Mouse (Mus musculus): ENCODE results near the gene Gm20449.
A peak's percentile ranks its signal among the peaks of the same experiment; 100 is the strongest.
"Not testable (repeated sequence)": the region's sequence is repeated elsewhere in the genome, so short reads cannot be mapped to it uniquely, and the experiment has no call there.

Gm20449 gene

DNA sequence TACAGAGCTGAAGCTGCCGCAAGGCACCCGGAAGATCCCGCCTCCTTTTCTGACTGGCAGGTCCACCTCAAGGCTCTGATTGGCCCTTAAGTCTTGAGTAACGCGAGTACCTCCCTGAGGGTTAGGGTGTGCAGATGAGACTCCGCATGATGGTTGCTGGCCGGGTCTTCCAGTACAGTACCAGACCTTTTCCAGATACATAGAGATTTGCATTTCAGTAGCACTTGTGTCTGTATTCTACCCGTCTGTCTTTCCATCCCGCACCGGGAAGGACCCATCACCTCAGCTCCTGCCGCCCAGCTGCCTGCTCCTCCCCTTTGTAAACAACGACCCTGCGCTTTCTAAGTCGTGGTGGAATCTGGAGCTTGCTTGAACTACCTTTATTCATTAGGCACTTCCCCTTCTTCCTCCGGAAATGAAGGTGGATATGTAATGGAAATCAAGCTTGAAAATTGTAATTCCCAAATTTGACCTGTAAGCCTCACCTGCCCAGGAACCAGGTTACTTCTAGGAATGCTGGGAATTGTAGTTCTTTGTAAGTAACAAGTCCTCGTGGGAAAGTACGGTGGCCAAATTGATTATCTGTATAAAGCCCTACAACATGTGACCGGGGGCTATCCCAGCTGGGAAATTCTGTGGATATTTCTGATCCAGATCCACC lies at the start of gene Gm20449, which contains the start of gene AW146154:
TSS of gene Gm20449 (minus strand) at position 29 of the 661 bp plus-strand sequence.
TSS of gene AW146154 (minus strand) at position 502 of the 661 bp plus-strand sequence.
- peak; percentile 97 to 99 for DNase-seq

DNA sequence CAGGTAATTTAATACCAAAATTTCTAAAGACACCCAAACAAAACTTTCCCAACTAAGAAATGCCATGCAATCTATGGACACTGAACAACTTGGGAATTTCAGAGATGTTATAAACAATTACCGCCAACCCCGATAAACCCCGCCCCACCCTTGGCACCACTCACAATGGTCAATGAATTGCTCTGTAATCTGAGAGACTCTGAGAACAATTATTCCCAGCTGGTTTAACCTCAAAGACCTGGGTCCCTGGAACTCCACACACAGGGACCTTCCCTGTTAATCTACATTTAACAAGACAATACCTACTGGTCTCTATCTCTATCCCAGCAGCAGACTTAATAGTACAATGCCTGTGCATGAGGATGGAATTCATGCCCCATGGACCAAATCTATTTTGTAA lies 13.5 kb upstream of the Gm20449 start:
- DNase-seq, result no peak

DNA sequence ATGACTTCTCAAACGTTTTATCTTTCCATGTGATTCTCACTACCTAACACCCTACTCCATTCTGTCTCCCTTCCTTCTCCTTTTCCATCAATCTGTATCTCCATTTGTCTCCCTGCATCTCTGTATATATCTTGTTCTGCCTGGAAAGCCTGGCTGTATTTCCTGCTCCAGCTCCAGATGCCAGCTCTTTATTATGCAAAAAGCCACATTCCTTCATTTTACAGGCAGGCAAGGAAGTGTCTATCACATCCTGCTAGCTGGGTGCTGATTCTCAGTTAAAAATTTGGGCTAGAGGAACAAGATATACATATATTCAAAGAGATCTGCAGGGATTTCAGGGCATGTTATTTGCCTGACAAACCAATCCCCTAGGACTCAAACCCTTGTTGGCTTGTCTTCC lies 13.0 kb upstream of the Gm20449 start:
- no peak for DNase-seq

DNA sequence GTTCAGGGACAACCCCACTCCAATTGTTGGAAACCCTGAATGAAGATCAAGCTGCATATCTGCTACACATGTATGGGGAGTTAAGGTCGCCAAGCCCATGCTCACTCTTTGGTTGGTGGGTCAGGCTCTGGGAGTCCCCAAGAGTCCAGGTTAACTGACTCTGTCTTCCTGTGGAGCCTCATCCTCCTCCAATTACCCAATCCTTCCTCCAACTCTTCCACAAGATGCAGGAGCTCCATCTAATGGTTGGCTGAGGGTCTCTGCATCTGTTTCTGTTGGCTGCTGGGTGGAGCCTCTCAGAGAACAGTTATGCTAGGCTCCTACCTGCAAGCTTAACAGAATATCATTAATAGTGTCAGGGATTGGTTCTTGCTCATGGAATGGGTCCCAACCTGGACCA lies 3.2 kb upstream of the Gm20449 start:
- no peak for DNase-seq

DNA sequence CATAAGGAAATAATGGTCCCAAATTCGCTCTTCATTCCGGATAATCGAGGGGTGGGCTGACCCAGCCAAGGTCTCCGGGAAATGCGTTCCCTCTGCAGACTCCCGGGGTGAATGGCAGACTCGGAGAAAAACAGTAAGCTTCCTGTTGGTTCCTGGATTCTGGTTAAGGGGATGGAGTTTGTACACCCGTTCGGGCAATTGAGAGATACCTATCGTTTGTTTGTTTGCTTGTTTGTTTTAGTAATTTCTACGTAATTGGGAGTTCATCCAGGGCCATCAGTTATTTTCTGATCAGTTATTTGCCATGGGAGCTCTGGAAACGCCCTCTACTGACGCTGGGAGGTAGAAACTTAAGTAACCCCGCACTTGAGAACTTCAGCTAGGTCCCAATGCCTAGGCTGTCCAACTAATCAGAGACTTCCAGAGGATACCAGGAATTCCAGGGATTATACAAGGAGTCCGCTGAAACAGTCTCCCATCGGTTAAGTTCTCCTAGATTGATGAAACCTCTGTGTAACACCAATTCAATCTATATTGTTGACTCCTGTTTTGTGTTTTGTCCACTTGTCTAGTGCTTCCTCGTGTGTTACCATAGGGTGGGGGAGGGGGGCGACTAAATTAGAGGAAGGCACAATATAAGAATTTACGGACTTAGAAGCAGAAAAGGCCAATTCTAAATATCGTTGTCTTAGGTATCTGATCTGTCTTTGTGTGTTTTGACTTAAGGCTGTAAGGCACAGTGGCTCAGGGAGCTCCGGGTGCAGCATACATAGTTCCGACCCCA lies 1.1 kb upstream of the Gm20449 start:
- peak; percentile 54 to 76 for DNase-seq

DNA sequence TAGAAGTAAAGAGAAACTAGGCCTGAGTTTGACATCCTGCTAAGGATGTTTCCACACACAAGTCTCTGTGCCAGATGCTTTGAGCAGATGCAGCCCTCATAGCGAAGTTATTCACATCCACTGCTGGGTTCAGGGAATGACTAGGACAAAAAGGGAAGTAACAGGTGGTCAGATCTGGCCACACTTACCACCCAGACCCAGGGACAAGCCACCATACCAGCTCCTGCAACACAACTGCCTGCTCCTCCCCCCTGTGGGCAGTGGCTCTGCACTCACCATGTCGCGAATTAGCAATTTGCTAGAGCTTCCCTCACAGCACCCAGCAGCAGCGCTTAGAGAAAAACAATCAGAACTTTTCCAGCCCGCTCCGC lies 214 bp downstream of the Gm20449 start:
- DNase-seq, result not testable (repeated sequence)

DNA sequence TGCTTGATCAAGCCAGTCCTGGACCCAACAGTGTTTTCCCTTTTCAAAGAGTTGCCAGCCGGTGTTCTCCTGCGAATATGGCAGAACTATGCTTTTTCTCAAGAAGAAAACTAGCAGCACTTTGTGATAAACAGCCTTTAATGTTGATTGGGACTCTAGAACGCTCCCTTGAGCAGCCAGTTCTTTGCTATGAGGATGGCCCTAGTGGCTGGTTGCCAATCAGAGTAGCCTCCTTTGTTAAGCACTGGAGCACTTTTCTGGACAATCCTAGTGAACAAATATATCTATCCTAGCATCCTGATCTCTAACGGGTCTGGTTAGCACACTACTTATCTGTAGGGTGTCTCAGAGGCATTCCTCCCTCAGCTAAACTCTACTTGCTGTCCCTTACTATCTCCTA lies 753 bp downstream of the Gm20449 start:
- peak; percentile 38 to 40 for DNase-seq

DNA sequence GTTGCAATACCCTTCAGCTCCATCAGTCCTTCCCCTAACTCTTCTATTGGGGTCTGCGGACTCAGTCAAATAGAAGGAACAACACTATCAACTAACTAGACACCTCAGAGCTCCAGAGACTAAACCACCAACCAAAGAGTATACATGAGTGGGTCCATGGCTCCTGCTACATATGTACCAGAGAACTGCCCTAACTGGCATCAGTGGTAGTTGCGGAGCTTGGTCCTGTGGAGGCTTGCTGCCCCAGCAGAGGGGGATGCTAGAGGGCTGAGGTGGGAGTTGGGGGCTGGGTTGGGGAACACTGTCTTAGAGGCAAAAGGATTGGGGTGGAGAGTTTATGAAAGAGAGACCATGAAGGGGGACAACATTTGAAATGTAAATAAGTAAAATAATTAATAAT lies 1.3 kb downstream of the Gm20449 start:
- peak in 1 of 2 experiments; percentile 15 for DNase-seq

DNA sequence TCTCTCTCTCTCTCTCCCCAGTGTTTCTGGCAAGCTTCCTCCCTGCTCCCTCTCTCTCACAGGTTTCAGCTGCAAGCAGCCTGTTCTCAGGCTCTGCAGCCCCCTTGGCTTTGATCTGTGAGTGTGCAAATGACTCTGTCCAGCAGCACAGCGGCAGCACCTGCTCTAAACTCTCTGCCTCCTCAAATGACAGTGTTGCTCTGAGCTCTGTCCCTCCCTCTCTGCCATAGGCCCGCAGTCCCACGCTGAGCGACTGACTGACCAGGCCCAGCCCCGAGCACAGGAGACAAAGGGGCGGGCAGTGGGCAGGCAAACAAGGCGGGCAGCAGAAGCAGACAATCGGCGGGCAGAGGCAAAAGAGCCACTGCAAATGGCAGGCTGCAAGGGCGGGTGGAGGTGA lies 47.4 kb downstream of the Gm20449 start:
- peak in 1 of 2 experiments; percentile 0 for DNase-seq

DNA sequence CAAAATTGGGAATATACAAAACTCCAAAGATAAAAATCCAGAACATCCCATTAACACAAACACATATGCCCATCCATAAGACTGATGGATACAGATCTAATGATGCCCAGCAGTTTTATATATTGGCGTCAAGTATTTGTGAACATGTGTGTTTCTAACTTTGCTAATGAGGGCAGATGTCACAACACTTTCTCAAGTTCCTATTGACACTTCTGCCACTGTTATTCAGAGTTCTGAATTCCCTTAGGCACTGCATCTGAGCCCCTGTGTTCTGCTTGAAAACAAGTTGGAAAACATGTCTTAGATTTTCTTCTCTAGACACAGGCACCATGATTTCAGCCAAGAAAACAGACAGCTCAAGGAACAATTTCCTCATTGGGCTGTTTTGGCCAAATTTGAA lies 50.6 kb downstream of the Gm20449 start, which contains the start of gene Vmn2r57:
TSS of gene Vmn2r57 (minus strand) at position 101 of the 400 bp plus-strand sequence.
- DNase-seq, result not testable (repeated sequence)

DNA sequence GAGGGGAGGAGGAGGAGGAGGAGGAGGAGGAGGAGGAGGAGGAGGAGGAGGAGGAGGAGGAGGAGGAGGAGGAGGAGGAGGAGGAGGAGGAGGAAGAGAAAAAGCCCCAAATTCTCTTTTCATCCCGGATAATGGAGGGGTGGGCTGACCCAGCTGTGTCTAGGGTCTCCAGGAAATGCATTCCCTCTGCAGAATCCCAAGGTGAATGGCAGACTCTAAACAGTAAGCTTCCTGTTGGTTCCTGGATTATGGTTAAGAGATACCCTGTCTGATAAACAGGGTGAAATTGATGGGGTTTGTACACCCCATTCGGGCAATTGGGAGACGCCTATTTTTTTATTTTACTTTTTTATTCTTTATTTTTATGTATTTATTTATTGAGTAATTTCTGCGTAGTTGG lies 105.1 kb downstream of the Gm20449 start:
- DNase-seq, result peak; percentile 3 to 13

DNA sequence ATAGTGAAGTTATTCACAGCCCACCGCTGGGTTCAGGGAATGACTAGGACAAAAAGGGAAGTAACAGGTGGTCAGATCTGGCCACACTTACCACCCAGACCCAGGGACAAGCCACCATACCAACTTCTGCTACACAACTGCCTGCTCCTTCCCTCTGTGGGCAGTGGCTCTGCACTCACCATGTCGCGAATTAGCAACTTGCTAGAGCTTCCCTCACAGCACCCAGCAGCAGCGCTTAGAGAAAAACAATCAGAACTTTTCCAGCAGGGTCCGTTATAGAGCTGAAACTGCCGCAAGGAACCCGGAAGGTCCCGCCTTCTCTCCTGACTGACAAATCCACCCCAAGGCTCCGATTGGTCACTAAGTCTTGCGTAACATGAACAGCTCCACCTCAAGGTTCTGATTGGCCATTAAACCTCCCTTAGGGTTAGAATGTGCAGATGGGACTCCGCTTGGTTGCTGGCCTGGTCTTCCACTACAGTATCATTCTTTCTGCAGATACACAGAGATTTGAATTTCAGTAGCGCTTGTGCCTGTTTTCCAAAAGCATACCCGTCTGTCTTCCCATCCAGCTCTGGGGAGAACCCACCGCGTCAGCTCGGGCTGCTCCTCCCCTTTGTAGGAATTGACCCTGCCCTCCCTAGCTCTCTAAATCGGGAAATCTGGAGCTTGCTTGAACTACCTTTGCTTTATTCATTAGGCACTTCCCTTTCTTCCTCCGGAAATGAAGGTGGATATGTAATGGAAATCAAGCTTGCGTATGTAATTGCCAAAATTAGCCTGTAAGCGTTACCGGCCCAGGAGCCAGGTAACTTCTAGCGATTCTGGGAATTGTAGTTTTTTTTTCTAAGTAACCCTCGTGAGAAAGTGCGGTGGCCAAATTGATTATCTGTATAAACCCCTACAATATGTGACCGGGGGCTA lies 105.9 kb downstream of the Gm20449 start, which contains the start of gene AI987944:
TSS of gene AI987944 (minus strand) at position 332 of the 924 bp plus-strand sequence.
- DNase-seq, result peak; percentile 81 to 86
